Mouse (Mus musculus): ENCODE results near the gene Pid1. TPM values are rescaled to one million over a fixed set of nuclear protein-coding genes. Genes with fewer than 3 reads are reported as not detected.

Gene Pid1
- polyA plus RNA-seq, 1 experiment from 2014 or later, result 20.3 TPM

DNA sequence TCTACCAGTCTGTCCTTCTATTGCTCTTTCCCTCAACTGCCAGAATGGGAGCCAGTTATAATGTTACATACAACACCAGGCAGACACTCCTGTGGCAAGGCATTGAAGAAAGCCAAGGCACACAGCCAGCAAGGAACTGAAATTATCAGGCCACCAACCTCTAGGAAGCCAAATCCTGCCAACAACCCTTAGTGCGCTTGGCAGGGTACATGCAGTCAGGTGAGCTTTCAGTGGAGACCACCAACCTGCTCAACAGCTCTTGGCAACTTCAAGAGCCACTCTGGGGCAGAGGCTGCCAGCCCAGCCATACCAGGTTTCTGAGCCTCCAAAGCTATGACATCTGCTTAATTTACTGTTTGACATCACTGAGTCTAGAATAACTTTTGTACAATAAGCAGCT, 232.2 kb downstream of the Pid1 start:
- DNase-seq (ENCODE audit: low read depth, low spot score) (no peak), ATAC-seq (no peak)
- ChIA-PET CTCF (interaction anchor here (1.4 to 2.5 kb wide), 4 partner anchors 11 to 156 kb away, joined by 3 to 11 read pairs (median 6); no protein-coding TSS in a partner anchor), POLR2A (no interaction called here)
- TF ChIP-seq CTCF (IDR thresholded peaks at IDR 0.05), result no peak
- in situ Hi-C loops (cut with MboI; ENCODE audit: low pct_unique_long_range_greater_than_20kb), result loop anchor here (10.0 kb wide), 1 partner anchor 153 kb away; no protein-coding TSS in a partner anchor
- no peaks in the 10 kb centered on the region for H3K27me3 ChIP-seq

DNA sequence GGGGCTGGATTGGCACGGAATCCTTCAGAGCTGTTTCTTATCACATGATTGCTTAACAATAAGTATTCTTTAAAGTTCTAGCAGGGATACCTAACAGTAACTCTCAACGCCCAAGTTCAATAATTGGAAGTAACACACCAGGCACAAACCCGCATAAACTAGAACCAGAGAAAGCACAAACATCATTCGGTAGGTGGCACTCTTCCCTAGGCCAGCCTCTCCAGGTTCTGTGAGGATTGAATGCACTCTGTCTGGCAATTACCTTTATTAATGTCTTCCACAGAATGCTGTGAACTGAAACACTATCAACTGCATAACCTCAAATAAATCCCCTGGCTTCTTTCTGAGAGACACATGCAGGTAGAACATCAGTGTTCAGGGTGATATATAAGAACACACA, 235.5 kb downstream of the Pid1 start:
- in situ Hi-C loops (cut with MboI; ENCODE audit: low pct_unique_long_range_greater_than_20kb), result loop anchor here (5.0 kb wide), 1 partner anchor 459 kb away; no protein-coding TSS in a partner anchor
- H3K27me3 ChIP-seq, result no peaks in the 10 kb centered on the region
- peak; percentile 66 for TF ChIP-seq CTCF (IDR thresholded peaks at IDR 0.05)
- POLR2A ChIA-PET, result interaction anchor here (0.6 to 0.7 kb wide), 3 partner anchors 160 to 319 kb away, joined by 3 to 5 read pairs (median 4); no protein-coding TSS in a partner anchor
- no peak for ATAC-seq
- DNase-seq (ENCODE audit: low read depth, low spot score), result no peak
- CTCF ChIA-PET, result interaction anchor here (0.7 to 1.2 kb wide), 3 partner anchors 8 to 155 kb away, joined by 4 to 8 read pairs (median 4); no protein-coding TSS in a partner anchor

DNA sequence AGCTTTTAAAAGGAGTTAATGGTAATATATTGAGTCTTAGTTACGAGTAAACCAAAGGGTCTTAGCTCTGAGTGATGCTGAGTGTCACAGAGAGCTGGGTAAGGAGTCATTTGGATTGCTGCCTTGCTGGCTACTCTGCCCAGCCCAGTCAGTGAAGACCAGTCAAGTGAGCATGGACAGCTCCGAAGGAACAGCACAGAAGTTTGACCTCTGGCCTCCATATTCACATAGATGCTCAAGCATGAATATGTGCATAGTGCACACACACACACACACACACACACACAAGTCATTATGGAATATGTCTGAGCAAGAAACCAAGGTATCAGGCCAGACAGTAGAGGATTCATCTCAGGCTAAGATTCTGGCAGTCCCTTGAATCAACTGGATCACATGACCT, 244.7 kb downstream of the Pid1 start:
- POLR2A ChIA-PET, result no interaction called here
- CTCF ChIA-PET, result interaction anchor here (0.7 to 2.6 kb wide), 3 partner anchors 10 to 23 kb away, joined by 3 to 11 read pairs (median 8); no protein-coding TSS in a partner anchor
- no peaks in the 10 kb centered on the region for H3K27me3 ChIP-seq
- in situ Hi-C loops (cut with MboI; ENCODE audit: low pct_unique_long_range_greater_than_20kb), result no loop called here
- ATAC-seq, result no peak
- no peak for TF ChIP-seq CTCF (IDR thresholded peaks at IDR 0.05)
- no peak for DNase-seq (ENCODE audit: low read depth, low spot score)

DNA sequence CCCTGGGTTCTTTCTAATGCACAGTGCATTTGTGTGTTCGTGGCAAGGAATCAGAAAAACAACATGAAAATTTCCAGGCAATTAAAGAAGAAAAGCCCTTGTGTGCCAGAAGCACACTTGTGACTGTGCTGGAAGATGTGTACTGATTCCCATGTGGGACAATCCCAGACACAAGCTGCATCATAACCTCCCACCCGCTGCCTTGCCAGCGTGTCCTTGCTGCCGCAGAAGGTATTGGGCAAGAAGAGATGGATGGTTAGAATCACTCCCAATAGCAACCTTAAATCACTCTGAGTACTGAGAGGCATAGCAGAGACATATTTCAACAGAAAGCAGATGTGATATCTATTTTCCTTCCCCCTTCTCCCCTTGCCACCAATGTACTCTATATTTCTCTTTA, 257.2 kb downstream of the Pid1 start:
- POLR2A ChIA-PET, result no interaction called here
- TF ChIP-seq CTCF (IDR thresholded peaks at IDR 0.05), result no peak
- in situ Hi-C loops (cut with MboI; ENCODE audit: low pct_unique_long_range_greater_than_20kb), result loop anchor here (5.0 kb wide), 1 partner anchor 359 kb away; no protein-coding TSS in a partner anchor
- DNase-seq (ENCODE audit: low read depth, low spot score) (no peak), ATAC-seq (no peak)
- no peaks in the 10 kb centered on the region for H3K27me3 ChIP-seq
- CTCF ChIA-PET, result no interaction called here

DNA sequence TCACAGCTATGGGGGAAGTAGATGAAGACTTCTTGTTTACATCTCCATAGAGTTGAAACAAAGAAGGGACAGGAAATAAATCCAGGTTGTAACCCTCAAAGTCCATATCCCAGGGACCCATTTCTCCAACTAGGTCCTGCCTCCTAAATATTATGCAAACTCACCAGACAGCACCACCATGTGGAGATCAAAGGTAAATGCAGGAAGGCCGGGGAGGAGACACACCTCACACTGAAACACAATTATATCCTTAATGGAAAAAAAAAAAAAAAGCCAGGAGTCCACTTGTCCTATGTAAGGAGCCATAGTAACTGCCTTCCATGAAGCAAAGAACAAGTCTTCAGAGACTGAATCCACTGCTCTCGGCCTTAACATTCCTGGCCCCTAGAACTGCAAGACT, 261.9 kb downstream of the Pid1 start:
- no peak for ATAC-seq
- in situ Hi-C loops (cut with MboI; ENCODE audit: low pct_unique_long_range_greater_than_20kb), result no loop called here
- ChIA-PET POLR2A (no interaction called here), CTCF (no interaction called here)
- TF ChIP-seq CTCF (IDR thresholded peaks at IDR 0.05), result peak; percentile 59
- H3K27me3 ChIP-seq, result no peaks in the 10 kb centered on the region
- no peak for DNase-seq (ENCODE audit: low read depth, low spot score)

DNA sequence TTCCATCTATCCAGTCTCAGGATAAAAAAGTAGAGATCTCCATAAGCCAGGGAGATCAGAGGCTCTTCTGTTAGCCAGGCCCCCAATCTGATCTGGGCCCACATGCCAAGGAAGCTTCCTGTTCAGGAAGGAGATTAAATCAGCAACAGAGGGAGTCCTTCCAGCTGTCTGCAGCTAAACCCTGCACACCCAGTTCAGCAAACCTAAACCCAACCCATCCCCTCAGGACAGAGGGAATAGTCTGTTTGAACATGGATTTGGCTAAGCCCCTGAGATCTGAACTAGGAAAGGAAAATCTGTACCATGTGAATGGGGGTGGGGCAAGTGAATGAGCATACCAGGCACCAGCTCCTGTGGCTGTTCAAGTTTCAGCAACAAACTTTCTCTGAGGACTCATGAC, 266.6 kb downstream of the Pid1 start:
- CTCF ChIA-PET, result interaction anchor here (0.8 to 1.2 kb wide), 2 partner anchors 21 to 41 kb away, joined by 3 read pairs; no protein-coding TSS in a partner anchor

DNA sequence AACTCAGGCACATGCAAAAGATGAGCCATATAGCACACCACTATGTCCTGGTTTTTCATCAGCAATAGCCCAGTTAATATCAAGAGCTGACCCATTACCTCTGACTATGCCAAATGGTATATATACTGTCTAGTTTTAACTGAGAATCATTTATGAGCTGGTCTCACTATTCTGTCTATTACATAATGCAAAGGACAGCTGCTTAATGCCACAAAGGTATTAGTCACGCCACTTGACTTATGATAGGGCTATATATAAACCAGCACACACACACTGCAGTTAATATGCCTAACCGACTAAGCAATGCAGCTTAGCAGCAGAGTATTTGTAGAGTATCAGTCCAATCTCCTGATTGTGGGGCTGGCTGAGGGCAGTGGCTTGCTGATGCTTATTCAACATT, 270.7 kb downstream of the Pid1 start:
- TF ChIP-seq CTCF (IDR thresholded peaks at IDR 0.05), result no peak
- ChIA-PET POLR2A (no interaction called here), CTCF (no interaction called here)
- DNase-seq (ENCODE audit: low read depth, low spot score) (no peak), ATAC-seq (no peak)
- H3K27me3 ChIP-seq, result no peaks in the 10 kb centered on the region
- in situ Hi-C loops (cut with MboI; ENCODE audit: low pct_unique_long_range_greater_than_20kb), result no loop called here

More for the DNA sequence above, 266.6 kb downstream of the Pid1 start:
- DNase-seq (ENCODE audit: low read depth, low spot score), result no peak
- ATAC-seq, result no peak
- POLR2A ChIA-PET, result no interaction called here
- no peak for TF ChIP-seq CTCF (IDR thresholded peaks at IDR 0.05)
- H3K27me3 ChIP-seq, result no peaks in the 10 kb centered on the region
- in situ Hi-C loops (cut with MboI; ENCODE audit: low pct_unique_long_range_greater_than_20kb), result no loop called here

DNA sequence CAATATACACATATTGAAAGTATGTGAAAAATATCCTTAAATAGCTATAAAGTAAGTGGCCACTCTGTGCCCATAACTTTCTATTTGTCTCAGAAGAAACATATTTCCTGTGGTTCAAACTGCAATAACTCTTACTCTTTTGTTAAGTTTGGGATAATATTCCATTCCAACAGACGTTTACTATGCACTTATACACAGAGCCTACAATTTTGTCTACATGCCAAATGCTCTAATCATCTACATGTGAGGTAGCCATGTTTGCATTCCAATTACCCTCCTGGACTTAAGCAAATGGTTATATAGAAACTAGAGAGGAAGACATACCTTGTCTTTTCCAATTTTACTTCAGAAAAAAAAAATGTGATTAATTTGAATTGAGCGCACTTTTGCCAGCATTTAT, 274.3 kb downstream of the Pid1 start:
- no peaks in the 10 kb centered on the region for H3K27me3 ChIP-seq
- ChIA-PET CTCF (interaction anchor here (1.6 kb wide), 1 partner anchor 343 kb away, joined by 3 read pairs; no protein-coding TSS in a partner anchor), POLR2A (no interaction called here)
- ATAC-seq (no peak), DNase-seq (ENCODE audit: low read depth, low spot score) (no peak)
- TF ChIP-seq CTCF (IDR thresholded peaks at IDR 0.05), result no peak
- in situ Hi-C loops (cut with MboI; ENCODE audit: low pct_unique_long_range_greater_than_20kb), result no loop called here

DNA sequence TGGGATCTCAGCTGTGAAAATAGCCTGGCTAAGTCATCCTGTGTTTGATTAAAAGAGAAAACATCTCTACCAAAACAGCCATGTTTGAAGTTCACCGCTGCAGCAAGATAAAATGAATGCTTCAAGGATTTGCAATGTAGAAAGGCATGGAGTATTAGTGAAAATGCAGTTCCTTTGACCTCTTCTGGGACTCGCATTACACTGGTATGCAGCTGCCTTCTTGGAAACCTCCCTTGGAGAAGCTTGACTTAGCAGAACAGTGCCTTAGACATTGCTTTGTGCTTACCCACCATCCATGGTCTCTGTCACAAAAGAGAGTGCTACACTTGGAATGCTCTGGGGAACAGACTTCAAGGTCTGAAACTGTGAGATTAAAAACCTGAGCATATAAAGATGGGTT, 276.0 kb downstream of the Pid1 start:
- ATAC-seq (peak; percentile 31), DNase-seq (ENCODE audit: low read depth, low spot score) (peak; percentile 12)
- TF ChIP-seq CTCF (IDR thresholded peaks at IDR 0.05), result no peak
- no peaks in the 10 kb centered on the region for H3K27me3 ChIP-seq
- in situ Hi-C loops (cut with MboI; ENCODE audit: low pct_unique_long_range_greater_than_20kb), result no loop called here
- ChIA-PET CTCF (interaction anchor here (0.8 to 1.1 kb wide), 2 partner anchors 24 to 166 kb away, joined by 3 read pairs; no protein-coding TSS in a partner anchor), POLR2A (no interaction called here)

DNA sequence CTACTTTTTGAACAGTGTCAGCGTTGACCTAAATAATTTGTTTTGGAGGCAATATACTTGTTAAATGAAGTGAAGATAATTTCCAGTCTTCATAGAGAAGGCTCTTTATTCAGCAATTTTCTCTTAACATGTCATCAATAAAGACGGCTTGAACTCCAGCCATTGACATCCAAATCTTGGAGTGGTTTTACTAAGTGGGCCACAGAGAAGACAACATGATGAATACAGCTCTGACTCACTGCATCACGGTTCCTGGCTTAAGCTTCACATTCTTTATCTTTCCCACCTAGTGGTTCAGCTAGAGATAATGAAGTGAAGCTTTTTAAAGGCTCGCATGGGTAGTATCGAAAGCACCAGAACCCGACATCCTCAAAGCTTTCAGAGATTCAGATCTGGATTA, 276.7 kb downstream of the Pid1 start:
- TF ChIP-seq CTCF (IDR thresholded peaks at IDR 0.05), result no peak
- no peak for ATAC-seq
- DNase-seq (ENCODE audit: low read depth, low spot score), result no peak
- H3K27me3 ChIP-seq, result no peaks in the 10 kb centered on the region
- CTCF ChIA-PET, result interaction anchor here (1.1 kb wide), 1 partner anchor 24 kb away, joined by 3 read pairs; no protein-coding TSS in a partner anchor
- POLR2A ChIA-PET, result no interaction called here
- in situ Hi-C loops (cut with MboI; ENCODE audit: low pct_unique_long_range_greater_than_20kb), result no loop called here

DNA sequence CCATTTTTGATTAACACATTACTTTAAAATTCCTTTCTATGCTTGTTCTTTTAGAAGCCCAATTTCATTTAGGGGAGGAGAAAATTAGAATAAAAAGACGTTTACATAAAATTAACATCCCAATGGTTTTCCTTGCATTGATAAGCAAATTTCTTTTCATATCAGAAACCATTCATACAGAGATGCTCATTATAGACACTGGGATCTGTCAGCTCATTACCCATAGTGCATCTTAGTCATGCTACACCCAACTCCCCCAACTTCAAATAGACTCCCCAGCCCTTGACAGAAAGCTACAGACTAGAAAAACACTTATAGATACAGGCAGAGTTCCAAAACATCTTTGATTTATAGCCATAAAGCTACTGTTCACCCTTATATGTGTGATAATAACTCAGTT, 277.5 kb downstream of the Pid1 start:
- DNase-seq (ENCODE audit: low read depth, low spot score) (no peak), ATAC-seq (no peak)
- ChIA-PET CTCF (no interaction called here), POLR2A (interaction anchor here (0.7 kb wide), 1 partner anchor 22 kb away, joined by 4 read pairs; no protein-coding TSS in a partner anchor)
- TF ChIP-seq CTCF (IDR thresholded peaks at IDR 0.05), result no peak
- in situ Hi-C loops (cut with MboI; ENCODE audit: low pct_unique_long_range_greater_than_20kb), result no loop called here
- no peaks in the 10 kb centered on the region for H3K27me3 ChIP-seq

DNA sequence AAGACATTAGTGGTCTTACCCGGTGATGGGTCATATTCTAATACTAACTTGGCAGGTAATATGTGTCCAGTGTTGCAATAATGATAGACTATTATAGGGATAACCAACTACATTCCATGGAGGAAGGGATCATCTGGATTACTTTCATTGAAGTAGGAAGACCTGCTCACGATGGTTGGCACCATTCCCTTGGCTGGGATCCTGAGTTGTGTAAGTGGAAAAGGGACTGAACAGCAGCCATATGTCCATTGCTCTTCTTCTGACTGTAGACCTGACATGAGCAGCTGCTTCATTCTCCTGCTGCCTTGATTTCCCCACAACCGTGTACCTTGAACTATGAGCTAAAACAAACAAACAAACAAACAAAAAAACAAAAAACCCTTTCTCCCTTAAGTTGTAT, 278.6 kb downstream of the Pid1 start:
- no peak for DNase-seq (ENCODE audit: low read depth, low spot score)
- POLR2A ChIA-PET, result no interaction called here
- no peaks in the 10 kb centered on the region for H3K27me3 ChIP-seq
- no peak for ATAC-seq
- CTCF ChIA-PET, result no interaction called here
- TF ChIP-seq CTCF (IDR thresholded peaks at IDR 0.05), result no peak
- in situ Hi-C loops (cut with MboI; ENCODE audit: low pct_unique_long_range_greater_than_20kb), result no loop called here
